Mouse (Mus musculus): ENCODE results near the gene Padi1.

- TF ChIP-seq GATA1 (IDR thresholded peaks at IDR 0.05; ENCODE audit: borderline replicate concordance, low read length), result no peak
- no peak for TF ChIP-seq FLI1 (IDR thresholded peaks at IDR 0.05; ENCODE audit: low read length)
Observed at GRCm38 (mm10) chr4:140794678-140795077, 50.9 kb downstream of the Padi1 start.
